In the genomic region with DNA sequence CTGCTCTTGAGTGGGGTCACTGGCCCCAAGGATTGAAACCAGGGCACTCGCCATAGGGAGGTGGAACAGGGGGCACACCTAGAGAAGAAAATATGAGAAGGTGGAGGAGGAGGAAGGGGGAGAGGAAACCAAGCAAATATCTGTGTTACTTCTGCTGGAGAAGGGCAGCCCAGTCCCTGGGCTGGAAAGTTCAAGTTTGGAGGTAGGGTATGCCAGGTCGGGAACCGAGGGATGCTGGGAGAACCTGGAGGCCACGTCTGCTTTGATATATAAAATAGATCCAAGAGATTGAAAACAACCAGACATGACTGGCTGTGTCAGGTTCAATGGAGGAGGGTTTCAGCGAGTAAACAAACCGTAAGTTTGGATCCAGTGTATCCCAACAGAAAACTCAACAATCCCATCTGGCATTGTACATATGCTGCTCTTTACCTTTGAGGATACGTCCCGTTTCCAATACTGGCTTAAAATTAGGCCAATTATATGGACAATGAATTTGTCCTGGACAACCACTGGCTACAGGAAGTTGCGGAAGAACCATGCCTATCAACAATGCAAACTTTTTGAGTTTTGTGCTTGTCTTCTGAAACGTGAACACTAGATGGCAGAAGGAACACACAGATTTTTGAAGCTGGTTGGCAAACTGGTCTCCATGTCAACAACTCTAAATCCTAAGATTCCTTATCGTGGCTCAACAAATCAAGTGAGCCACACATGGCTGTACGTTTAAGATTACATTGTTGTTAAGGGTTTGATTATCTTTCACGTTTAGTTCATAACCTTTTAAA, we compare ENCODE assay signal across 8 mouse cellular contexts.
A peak's percentile ranks its signal among the peaks of the same experiment; 100 is the strongest.
DNase-seq lines count a peak whose midpoint lies in the region; ATAC-seq lines count a peak whose summit lies in the region.

No protein-coding gene starts in this region.

- no peak for ATAC-seq in heart, embryonic 11.5 days (replicated peaks; ENCODE audit: insufficient number of reproducible peaks, low FRiP score, low TSS enrichment)
- peak; percentile 42 for ATAC-seq in granulocyte monocyte progenitor cell, adult 5-6 weeks (replicated peaks; ENCODE audit: poor library complexity, severe bottlenecking)
- peak; percentile 60; the same call in 1 of the 2 replicates for ATAC-seq in midbrain, embryonic 13.5 days
- ATAC-seq in activated CD4-positive, CD25-positive, alpha-beta regulatory T cell, adult 4 months: no peak

- no peak overlapping the region for H3K4me3 ChIP-seq in heart, embryonic 11.5 days (ENCODE audit: low read depth, low read length)
- H3K4me3 ChIP-seq in midbrain, embryonic 13.5 days (replicated peaks): no peak overlapping the region

- H3K27ac ChIP-seq in heart, embryonic 11.5 days (ENCODE audit: low read depth, low read length): no peak overlapping the region
- no peak overlapping the region for H3K27ac ChIP-seq in midbrain, embryonic 13.5 days

- peak; percentile 22 to 49 for DNase-seq in heart, postnatal 10 days
- DNase-seq in urinary bladder, postnatal 14 days (ENCODE audit: low spot score): peak; percentile 4
- no peak for DNase-seq in urinary bladder, adult 18-20 months (ENCODE audit: low spot score in 2 of 2)
- DNase-seq in spleen, postnatal 10 days (ENCODE audit: low spot score in 2 of 2): no peak

- H3K4me2 ChIP-seq in heart, embryonic 11.5 days: no peak overlapping the region
- H3K4me2 ChIP-seq in midbrain, embryonic 13.5 days (replicated peaks): no peak overlapping the region

- H3K9me3 ChIP-seq in heart, embryonic 11.5 days (replicated peaks; ENCODE audit: control insufficient read depth, low read length): no peaks in the 10 kb centered on the region
- H3K9me3 ChIP-seq in midbrain, embryonic 13.5 days: no peaks in the 10 kb centered on the region

- intact Hi-C loops in heart, postnatal 10 days (cut with DNase I): no loop called here

- H3K4me1 ChIP-seq in heart, embryonic 11.5 days (ENCODE audit: control insufficient read depth, insufficient read depth, low read length): no peaks in the 10 kb centered on the region
- no peaks in the 10 kb centered on the region for H3K4me1 ChIP-seq in midbrain, embryonic 13.5 days (replicated peaks)

- no peak overlapping the region for H3K9ac ChIP-seq in heart, embryonic 11.5 days (ENCODE audit: low read depth, low read length)
- H3K9ac ChIP-seq in midbrain, embryonic 13.5 days (replicated peaks): no peak overlapping the region

- 47% methylated on average over 13 of the region's 13 CpGs for WGBS in heart, embryonic 11.5 days (ENCODE audit: insufficient replicate concordance)
- 49% methylated on average over 13 of the region's 13 CpGs for WGBS in midbrain, embryonic 13.5 days

- H3K27me3 ChIP-seq in heart, embryonic 11.5 days (ENCODE audit: control insufficient read depth, insufficient read depth, low read length): no peaks in the 10 kb centered on the region
- no peaks in the 10 kb centered on the region for H3K27me3 ChIP-seq in midbrain, embryonic 13.5 days

- H3K36me3 ChIP-seq in heart, embryonic 11.5 days (ENCODE audit: control insufficient read depth, insufficient read depth, low read length): no peaks in the 10 kb centered on the region
- H3K36me3 ChIP-seq in midbrain, embryonic 13.5 days: no peaks in the 10 kb centered on the region

Comparison
In these comparisons a context has a peak if more than half of its experiments do, and no peak if none do; other contexts are left out.
1. DNase-seq: peak in heart, postnatal 10 days (2 of 2) and urinary bladder, postnatal 14 days (single experiment); none in urinary bladder, adult 18-20 months (0 of 2) and spleen, postnatal 10 days (0 of 2).
2. ATAC-seq: peak in granulocyte monocyte progenitor cell, adult 5-6 weeks (single experiment) and midbrain, embryonic 13.5 days (single experiment); none in heart, embryonic 11.5 days (single experiment) and activated CD4-positive, CD25-positive, alpha-beta regulatory T cell, adult 4 months (single experiment).